Mouse (Mus musculus) neutrophil, adult 59 days (primary cell): Measurements from ENCODE around the gene Ccdc171. TPM values are rescaled to one million over a fixed set of nuclear protein-coding genes. Genes with fewer than 3 reads are reported as not detected.

Source experiments
- total RNA-seq, 2 experiments: library from RNA; stranded (reverse); gene quantifications; 1 replicate in 1 of 2; 2 replicates in 1 of 2; pipeline ENCODE4 v1.2.4; 2023

Gene Ccdc171
- total RNA-seq = 1 to 10 TPM; 1.4 to 1.7 TPM

DNA sequence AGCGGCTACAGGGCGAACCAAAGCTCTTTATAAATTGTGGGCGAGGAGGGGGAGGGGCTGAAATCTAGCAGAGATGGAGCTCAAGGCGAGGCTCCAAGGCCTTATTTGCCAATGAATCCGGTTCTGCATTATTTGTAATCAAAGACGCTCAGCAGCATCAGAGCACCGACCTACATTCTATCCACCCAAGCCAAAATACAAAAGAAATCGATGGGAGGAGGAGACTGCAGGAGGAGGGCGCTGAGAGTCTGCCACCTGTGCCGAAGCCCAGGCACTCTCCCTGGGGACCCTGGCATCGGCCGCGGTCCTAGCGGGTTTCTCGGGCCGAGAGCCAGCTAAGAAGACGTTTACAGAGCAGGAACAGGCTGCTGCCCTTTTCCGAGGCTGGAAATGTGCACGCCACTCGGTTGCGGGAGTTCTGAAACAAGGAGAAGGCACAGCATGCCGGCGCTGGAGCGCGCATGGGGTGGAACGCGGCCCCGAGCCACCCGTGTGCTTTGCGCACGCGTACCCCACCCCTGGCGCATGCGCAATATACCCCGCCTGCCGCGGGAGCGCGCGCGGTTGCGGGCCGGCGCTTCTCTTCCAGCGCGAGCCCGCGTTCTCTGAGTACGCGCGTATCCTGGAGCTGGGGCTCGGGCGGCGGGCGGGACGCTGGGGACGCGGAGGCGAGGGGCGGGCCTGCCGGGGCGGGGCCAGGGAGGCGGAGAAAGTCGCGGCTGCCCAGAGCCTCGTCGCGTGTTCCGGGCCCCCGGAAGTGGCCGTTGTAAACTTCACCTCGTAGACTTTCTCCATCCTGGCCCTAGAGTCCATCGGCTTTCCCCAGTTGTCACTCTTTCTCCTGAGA, at the start of gene Ccdc171:
Ccdc171 (plus strand) TSS at position 703 of the 847 bp plus-strand sequence.

DNA sequence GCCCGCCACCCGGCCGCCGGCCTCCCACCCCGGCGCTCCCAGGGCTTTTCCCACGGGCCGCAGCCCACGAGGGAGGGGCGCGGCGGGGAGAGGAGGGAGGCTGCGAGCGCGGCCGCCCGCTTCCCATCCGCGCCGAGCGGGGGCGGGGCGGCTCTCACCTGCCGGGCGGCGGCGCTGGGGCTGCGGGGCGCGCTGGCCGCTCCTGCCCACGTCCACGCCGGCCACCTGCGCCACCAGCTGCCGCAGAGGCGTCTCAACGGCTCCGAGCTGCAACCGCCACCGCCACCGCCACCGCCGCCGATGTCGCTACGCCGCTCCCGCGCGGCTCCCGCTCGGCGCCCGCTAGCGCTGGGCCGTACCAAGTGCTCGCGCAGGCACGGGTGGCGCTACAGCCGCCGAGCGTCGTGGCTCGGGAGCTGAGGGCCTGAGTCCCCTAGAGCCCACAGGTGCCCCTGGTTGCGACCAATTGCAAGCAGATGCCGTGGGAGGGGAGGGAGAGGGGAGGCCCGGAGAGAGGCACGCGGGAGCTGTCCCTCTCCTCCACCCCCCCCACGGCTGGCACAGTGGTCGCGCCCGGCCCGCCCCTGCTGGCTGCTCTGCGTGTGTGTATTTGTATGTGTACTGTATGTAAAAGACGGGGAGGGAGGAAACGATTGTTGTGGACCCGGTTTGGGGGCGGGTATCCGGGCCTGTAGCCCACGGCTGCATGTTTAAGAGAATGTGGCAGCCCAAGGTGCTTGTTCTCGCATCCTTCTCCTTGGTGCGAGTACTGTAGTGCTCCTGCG, 39.0 kb upstream of the Ccdc171 start, which contains the start of gene Psip1:
Psip1 (minus strand) TSS at position 343 of the 785 bp plus-strand sequence.

Other genes with a start within 250 kb of the Ccdc171 start
- 10 to 100 TPM; 31.3 to 37.2 TPM for gene Ttc39b, start 201.3 kb upstream of the Ccdc171 start, total RNA-seq
- gene Snapc3, start 107.8 kb upstream of the Ccdc171 start, total RNA-seq = 10 to 100 TPM; 16.9 to 21.5 TPM
- 10 to 100 TPM; 40.2 to 47.5 TPM for gene Psip1, start 39.1 kb upstream of the Ccdc171 start, total RNA-seq